Mouse (Mus musculus) ES-Bruce4 (cell line): ENCODE data around the gene Crx.

Experiments used
- CTCF ChIP-seq: IDR thresholded peaks from one replicate; pipeline ENCODE4 v1.8.1; 2011; ENCODE audit warnings: low read depth, low read length
- POLR2A ChIP-seq: IDR thresholded peaks from one replicate; pipeline ENCODE4 v1.8.1; 2011; ENCODE audit warnings: low read length; ENCODE audit not compliant: insufficient read depth

- no peak for TF ChIP-seq CTCF
- no peak for TF ChIP-seq POLR2A
Measured at GRCm38 (mm10) chr7:15839578-15839977, 40.2 kb downstream of the Crx start, which contains the start of gene Obox6.
